Mouse (Mus musculus) kidney, postnatal 36 days (tissue): ENCODE measurements at regions not wholly inside any gene's neighbourhood (a gene's known extent, or its start where the extent isn't known, plus 50 kb on each side); places are given as distances from the start of the nearest gene placed in this dataset.

ENCODE experiments used
- DNase-seq, 2 experiments: peaks; one replicate each; pipeline ENCODE4 v3.0.0; 2021 to 2022; ENCODE audit warnings: mixed read lengths in 2 of 2

GRCm38 (mm10) chr14:25015288-25016238 lies 443.4 kb upstream of the Zmiz1 start:
- DNase-seq = peak; percentile 58 to 59

- peak in 1 of 2 experiments; percentile 22 for DNase-seq
These were observed 441.1 kb upstream of the Zmiz1 start for GRCm38 (mm10) chr14:25017860-25018259.

GRCm38 (mm10) chr14:25019306-25019905 lies 439.6 kb upstream of the Zmiz1 start:
- DNase-seq = no peak

- DNase-seq = no peak
These were observed 436.3 kb upstream of the Zmiz1 start for GRCm38 (mm10) chr14:25022523-25023269.

- no peak for DNase-seq
These were observed 435.6 kb upstream of the Zmiz1 start for GRCm38 (mm10) chr14:25023270-25023800.

GRCm38 (mm10) chr14:25025074-25025473 lies 433.9 kb upstream of the Zmiz1 start:
- no peak for DNase-seq

- no peak for DNase-seq
These were observed 431.9 kb upstream of the Zmiz1 start for GRCm38 (mm10) chr14:25027076-25027475.

- DNase-seq = no peak
These were observed 431.1 kb upstream of the Zmiz1 start for GRCm38 (mm10) chr14:25027842-25028241.

- no peak for DNase-seq
These were observed 428.1 kb upstream of the Zmiz1 start for GRCm38 (mm10) chr14:25030881-25031280.

- no peak for DNase-seq
These were observed 427.0 kb upstream of the Zmiz1 start for GRCm38 (mm10) chr14:25031756-25032680.

- DNase-seq = no peak
These were observed 426.1 kb upstream of the Zmiz1 start for GRCm38 (mm10) chr14:25032899-25033298.

GRCm38 (mm10) chr14:25042265-25042664 lies 416.7 kb upstream of the Zmiz1 start:
- DNase-seq = no peak

GRCm38 (mm10) chr14:25044106-25044505 lies 414.9 kb upstream of the Zmiz1 start:
- no peak for DNase-seq

GRCm38 (mm10) chr14:25044867-25045266 lies 414.1 kb upstream of the Zmiz1 start:
- DNase-seq = no peak

- DNase-seq = no peak
These were observed 408.2 kb upstream of the Zmiz1 start for GRCm38 (mm10) chr14:25050674-25051251.

GRCm38 (mm10) chr14:25052175-25052574 lies 406.8 kb upstream of the Zmiz1 start:
- no peak for DNase-seq

GRCm38 (mm10) chr14:25059351-25059750 lies 399.6 kb upstream of the Zmiz1 start:
- no peak for DNase-seq

- no peak for DNase-seq
These were observed 398.7 kb upstream of the Zmiz1 start for GRCm38 (mm10) chr14:25060285-25060684.

GRCm38 (mm10) chr14:25063090-25063489 lies 395.9 kb upstream of the Zmiz1 start:
- DNase-seq = no peak

- DNase-seq = no peak
These were observed 394.6 kb upstream of the Zmiz1 start for GRCm38 (mm10) chr14:25064190-25064947.

GRCm38 (mm10) chr14:25067435-25067834 lies 391.6 kb upstream of the Zmiz1 start:
- no peak for DNase-seq
